Mouse (Mus musculus) fibroblast of lung, adult 2 months (primary cell): ENCODE results near the gene Nab2.

Source experiments
- DNase-seq: peaks from one replicate; pipeline ENCODE4 v3.0.0-alpha.2; 2011; ENCODE audit warnings: low read depth

Nab2 gene

DNA sequence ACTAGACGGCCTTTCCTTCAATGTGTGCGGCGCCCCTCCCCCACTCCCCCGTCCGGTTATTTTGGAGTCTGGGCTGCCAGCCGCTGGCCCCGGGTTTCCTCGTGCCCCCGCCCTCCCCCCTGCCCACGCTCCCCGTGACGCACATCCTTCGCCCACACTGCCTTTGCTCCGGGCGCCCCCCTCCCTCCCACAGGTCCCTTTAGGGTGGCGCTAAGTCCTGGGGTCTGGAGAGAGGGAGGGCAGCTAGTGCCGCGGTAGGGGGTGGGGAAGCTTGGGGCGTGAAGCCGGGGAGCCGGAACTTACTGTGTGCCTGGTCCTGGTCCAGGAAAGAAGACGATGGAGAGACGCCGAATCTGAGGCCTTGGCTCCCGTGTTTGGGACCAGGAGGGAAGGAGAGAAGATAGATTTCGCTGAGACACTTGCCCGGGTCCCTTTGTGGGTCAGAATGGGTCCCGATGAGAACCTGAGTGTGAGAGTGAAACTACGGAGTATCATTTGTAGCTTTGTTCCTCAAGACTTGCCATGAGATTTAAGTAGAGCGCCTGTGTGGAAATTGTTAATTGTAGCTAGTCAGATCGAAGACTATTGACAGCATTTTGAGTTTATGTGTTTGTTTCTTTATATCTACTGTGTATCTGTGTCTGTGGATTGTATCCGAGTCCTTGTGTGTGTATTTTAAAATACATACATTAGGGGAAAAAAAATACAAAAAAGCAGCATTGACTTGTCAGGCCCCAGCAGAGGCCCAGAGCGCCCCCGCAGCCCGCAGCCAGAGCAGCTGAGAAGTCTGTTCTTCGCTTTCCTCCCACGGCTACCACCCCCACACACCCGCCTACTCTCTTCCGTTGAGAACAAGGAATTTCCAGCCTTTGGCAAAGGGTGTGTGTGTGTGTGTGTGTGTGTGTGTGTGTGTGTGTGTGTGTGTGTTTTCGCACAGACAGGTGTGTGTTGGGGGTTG is at the start of gene Nab2:
Gene Nab2, minus strand, starts transcription at position 476 of the 958 bp plus-strand sequence.
- peak; percentile 77 for DNase-seq

DNA sequence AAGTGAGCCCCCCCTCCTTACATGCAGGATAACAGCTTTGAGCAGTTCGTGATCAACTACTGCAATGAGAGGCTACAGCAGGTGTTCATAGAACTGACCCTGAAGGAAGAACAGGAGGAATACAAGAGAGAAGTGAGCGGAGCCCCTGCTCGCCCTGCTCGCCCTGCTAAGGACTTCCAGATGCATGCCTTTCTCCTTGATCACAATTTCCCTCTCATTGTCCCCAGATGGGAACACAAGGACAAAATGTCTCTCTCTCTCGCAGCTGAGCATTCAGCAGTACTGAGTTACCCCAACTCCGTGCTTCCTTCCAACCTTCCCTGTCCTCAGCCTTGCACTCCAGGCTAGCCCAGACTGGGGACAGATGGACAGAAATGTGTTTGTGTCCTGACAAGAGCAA is 44.4 kb upstream of the Nab2 start:
- no peak for DNase-seq

DNA sequence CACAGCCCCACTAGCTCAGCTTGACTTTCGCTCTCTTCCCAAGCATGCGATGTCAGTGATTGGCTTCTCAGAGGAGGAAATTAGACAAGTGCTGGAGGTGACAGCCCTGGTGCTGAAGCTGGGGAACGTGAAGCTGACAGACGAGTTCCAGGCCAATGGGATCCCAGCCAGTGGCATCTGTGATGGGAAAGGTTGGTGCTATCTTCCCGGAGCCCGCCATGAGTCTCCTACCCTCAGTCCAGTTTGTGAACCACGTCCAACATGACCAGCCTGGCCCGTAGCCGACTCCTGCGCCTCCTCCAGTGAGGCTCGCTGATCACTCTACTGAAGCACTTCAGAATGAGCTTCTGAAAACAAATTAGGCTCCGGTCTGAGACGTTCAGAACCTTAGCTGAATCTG is 42.0 kb upstream of the Nab2 start:
- no peak for DNase-seq

DNA sequence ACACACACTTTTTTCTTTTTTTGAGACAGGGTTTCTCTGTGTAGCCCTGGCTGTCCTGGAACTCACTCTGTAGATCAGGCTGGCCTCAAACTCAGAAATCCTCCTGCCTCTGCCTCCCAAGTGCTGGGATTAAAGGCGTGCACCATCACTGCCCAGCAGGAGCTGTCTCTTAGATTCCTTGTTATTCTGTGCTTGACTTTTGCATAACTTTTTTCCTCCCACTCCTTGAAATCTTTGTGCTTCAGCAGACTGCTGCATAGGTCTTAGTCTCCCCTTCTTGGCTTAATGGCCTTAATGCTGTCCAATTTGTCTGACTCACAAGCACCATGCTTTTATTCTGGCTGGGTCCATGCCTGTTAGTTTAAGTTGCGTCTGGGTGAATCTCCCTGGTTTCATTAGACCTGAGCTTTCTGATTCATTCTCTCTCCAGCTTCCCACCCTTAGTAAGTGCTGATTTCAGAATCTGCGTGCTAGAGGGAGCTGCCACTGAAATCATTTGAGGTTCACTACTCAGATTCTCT is 40.5 kb upstream of the Nab2 start:
- DNase-seq: no peak

DNA sequence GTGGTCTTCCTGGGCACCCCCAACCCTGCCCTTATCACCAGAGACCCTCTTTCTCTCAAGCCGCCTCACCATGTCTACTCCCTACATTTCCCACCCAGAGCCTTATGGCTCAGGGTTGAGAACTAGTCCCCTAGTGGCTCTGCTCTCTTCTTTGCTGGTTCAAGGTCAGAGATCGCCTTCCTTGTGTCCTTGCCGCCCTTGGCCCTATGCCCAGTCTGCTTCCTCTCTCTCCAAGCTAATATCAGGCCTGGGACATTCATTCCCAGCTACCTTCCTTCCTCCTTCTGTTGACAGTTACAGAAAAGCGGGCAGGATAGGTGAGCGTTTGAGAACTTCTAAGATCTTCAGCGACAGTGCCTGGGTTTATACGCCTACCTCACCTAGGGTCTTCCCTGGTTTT is 39.4 kb upstream of the Nab2 start:
- DNase-seq: no peak

DNA sequence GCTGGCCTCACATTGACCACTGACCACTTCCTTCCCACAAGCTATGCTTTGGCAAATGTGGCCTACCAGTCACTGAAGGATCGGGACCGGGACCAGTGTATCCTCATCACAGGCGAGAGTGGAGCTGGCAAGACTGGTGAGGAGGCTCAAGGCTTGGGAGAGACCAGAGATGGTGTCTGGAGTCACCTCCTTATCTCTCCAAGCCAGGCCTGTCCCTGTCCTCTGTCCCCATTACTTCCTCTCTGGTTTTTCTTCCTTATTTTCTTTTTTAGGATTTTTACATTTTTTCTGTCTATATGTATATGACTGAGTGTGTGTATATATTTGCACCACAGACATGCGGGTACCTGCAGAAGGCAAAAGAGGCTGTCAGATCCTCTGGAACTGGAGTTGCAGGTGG is 37.4 kb upstream of the Nab2 start:
- no peak for DNase-seq

DNA sequence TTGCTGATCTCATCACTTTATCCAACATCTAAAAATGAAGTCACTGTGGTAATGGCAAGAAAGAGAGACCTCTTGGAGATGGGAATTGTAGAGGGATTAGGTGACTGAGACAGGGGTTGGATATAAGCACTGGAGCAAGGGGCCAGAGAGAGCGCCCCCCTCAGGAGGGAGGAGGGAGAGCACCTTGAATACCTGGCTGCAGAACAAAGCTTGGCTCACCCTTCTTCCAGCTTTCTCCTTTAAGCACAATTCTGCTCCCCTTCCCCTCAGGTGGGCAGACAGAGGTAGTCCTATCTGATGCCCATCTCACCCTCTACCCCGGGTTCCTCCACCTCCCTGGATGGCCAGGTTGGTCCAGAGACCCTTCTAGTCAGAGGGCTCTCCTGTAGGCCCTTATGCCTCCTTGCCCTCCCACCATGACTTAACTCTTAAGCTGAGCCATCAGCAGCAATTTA is 36.4 kb upstream of the Nab2 start, which contains the start of gene Myo1a:
Gene Myo1a, plus strand, starts transcription at position 405 of the 455 bp plus-strand sequence.
- DNase-seq: no peak

DNA sequence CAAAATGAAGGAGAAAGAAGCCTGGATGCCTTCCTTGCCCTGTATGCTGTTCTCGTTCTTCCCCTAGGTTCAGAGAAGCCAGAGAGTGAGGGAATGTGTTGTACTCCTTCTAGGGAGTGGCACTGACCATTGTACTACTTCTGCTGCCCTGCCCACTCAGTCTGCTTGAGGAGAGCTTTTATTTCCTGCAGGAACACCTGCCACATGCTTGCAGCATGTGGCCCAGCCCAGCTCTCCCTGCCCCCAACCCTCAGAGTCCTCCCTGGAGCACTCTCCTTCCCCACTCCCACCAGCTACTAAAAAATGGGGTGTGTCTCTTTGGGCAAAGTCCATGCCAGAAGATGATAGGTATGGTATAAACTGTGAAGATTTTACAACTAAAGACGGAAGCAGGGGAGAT is 35.9 kb upstream of the Nab2 start:
- no peak for DNase-seq

DNA sequence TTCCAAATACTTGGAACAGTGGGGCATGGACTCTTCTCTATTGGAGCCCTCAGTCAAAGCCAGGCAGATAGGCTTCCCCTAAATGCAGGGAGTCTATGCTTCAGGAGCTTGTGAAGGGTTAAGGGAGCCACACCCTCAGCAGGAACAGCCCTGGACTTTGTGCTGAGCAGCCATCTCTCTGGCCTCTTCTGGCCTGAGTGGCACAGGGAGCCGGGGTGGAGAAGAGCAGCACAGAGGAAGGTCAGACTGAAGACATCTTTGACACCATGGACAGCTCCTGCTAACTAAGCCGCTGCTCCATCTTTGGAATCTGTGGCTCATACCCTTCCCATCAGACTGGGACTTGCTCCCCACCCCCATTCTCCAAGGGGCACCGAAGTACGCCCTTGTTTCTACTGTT is 34.9 kb upstream of the Nab2 start:
- DNase-seq: no peak

DNA sequence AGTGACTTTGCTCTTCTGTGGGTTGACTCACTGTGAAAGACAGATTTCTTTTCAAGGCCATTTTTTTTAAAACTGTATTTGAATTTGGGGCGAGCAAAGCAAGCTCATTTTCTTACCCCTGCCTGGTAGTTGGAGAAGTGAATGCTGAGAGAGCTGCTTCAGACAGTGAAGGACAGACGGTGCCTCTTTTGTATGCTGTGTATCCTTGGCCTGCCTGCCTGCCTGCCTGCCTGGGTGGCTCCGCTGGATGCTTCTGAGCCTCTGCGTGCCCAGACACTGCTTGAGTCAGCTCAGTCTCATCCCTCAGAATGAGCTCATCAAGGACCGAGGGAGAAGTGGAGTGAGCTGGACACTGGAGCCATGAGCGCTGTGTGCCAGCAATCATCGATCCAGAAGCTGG is 30.6 kb upstream of the Nab2 start:
- no peak for DNase-seq

DNA sequence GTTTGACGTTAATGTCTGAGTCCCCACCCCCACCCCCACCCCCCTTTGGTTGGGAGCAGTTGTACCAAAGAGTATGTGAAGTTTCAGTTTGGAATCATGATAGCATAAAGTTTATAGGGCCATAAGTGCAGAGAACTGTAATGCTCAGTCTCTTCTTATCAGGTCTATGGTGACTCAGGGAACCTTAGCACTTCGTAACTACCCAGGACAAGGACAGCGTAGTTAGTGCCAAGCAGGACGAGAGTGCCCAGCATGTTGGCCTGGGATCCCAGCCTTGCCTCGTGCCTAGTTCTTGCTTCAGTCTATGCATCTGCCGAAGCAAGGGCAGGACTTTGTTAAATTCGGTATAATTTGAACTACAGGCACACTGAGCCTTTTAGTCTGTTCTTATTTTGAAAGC is 27.4 kb upstream of the Nab2 start:
- no peak for DNase-seq

DNA sequence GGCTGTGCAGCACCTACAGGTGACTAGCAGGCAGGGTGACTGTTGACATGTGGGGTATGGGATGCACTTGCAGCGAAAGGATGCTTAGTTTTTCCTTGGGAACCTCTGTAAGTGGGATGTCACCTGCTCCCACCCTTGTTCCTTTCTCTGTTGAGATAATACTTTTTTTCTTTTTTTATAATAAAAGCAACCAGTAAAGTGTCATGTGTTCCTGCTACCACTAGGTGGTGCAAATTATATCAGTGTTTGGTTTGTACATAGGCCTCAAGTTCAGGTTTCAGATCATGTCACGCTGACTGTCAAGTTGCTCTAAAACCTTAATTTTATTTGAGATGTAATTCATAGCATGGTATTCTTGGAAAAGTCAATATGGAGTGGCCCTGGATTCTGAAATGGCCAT is 26.3 kb upstream of the Nab2 start:
- DNase-seq: no peak

DNA sequence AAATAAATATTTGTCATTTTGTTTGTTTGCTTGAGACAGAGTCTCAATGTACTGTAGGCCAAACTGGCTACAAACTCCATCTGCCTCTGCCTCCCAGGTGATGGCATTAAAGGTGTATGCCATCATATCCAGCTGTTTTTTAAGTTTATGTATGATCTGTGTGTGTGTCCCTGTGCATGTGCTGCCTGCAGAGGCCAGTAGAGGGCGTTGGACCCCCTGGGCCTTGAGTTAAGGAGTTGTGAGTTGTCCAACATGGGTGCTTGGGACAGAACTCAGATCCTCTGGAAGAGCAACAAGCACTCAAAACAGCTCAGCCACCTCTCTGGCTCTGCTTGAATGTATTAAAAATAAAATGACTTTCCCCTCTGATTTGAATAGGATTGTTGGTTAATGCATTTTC is 22.7 kb upstream of the Nab2 start:
- no peak for DNase-seq

DNA sequence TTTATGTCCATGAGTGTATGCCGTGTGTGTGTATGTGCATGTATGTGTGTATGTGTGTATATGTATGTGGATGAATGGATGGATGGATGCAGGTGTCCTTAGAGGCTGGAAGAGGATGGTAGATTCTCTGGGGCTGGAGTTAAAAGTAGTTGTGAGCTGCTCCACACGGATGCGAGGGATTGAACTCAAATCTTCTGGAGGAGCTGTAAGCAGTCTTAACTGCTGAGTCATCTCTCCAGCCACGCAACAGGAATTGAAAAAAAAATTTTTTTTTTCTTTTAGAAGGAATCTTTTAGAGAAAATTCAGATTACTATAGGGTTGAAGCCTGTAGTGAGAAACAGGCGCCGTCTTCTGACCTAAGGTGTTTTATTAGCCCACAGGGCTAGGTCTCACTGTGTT is 14.5 kb upstream of the Nab2 start:
- no peak for DNase-seq

DNA sequence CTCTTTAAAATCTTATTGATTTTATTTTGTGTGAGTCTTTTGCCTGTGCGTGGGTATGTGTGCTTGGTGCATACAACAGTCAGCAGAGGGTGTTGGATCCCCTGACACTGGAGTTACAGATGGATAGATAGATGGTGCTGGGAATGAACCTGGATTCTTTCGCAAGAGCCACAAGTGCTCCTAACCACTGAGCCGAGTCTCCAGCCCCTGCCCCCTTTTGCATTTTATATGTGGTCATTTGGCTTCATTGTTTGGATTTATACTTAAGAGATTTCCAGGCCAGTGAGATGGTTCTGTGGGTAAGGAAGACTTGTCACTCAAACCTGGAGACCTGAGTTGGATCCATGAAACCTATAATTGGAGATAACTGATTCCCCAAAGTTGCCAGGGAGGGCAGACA is 11.5 kb upstream of the Nab2 start:
- no peak for DNase-seq

DNA sequence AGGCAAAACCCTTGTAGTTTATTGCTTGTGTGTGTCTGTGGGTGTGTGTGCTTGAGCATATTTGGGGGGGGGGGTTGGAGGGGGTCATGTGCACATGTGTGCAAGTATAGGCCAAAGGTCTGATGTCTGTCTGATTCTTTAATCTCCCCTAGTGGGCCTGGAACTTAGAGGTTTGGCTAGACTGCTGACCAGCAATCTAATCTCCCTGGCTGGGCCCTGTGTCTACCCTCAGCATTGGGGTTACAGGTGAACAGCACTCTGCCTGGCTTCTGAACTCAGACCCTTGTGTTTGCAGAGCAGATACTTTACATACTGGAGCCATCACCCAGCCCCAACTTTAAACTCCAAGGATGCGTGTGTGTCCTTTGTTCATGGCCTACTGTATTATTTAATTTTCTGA is 10.8 kb upstream of the Nab2 start:
- no peak for DNase-seq

DNA sequence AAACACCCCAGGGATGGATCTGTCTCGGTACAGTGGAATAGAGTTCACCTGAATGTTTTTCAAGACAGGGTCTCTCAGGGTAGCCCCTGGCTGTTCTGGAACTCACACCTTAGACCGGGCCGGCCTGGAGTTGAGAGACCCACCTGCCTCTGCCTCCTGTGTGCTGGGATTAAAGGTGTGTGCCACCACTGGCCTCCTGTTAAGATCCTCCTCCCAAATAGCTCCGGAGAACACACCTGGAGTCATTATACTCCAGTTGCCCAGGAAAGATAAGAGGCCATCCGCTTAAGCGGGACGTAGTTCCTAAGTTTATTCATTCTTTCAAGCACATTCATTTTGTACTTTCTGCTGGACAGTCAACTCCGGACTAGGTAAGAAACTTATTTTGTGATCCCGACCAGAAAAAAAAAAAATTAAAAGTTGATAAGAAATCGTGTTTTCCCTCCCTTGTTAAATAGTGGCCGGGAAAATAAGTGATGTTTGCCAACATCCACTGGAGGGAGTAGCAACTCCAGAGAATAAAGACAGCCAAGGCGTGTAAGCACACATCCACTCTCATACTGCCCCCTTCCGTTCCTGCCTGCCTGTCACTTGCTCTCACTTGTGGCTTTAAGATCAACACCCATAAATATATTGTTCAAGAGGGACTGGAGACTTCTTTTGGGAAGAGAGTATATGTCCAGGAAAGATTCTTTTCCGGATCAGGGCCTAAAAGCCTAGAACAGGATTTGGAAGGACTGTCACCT is 9.4 kb upstream of the Nab2 start:
- DNase-seq: peak; percentile 85

DNA sequence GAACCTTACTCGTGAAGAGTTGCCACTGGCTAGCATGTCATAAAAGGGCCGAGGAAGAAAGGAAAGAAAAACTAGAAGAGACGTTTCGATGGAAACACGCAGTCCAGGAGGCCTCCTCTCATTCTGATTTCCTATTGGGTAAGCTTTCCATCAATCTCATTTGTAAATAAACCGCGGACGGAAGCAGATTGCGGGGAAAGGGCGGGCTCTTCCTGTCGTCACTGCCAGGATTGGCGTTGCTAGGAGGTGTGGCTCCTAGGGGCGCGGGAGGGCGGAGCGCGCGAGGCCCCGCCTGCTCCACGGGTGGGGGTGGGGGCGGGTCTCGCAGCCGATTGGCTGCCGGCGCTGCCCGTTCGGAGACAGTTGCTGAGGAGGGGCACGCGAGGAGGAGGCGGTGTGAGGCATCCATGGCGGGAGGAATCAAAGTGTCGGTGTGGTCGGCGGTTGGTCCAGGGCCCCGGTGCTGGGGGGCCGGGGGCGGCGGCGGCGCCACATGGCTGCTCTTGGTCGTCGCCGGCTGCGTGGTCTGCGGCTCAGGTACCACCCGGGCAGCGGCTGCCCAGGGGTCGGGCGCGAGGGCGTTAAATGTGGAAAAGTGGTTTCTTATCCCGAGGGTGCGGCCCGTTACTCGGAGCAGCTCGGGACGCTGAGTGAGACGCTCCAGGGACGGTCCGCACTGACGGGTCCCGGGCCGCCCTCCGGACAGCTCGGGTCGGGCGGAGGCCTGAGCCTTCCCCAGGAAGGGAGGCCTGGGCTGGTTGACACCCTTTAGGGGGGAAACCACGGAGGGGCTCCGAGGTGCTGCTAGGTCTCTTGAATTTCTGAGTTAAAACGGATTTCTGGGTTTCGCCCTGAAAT is 8.6 kb upstream of the Nab2 start:
- DNase-seq: peak; percentile 95

DNA sequence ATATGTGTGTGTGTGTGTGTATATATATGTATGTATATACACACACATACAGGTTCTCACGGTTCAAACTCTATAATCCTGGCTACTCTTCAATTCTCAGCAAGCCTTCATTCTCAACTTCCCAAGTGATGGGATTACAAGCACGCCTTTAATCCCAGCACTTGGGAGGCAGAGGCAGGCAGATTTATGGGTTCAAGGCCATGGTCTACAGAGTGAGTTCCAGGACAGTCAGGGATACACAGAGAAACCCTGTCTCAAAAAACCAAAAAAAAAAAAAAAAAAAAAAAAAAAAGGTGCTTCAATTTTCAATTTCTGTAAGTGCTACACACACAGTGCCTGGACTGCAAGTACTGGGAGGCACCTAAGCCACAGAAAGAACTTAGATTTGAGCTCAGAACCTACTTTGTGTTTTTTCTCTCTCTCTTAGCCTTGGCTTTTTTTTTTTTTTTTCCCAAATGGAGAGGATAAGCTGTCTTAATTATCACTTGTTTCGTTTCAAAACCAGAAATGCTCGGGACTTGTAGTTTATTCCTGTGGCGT is 7.6 kb upstream of the Nab2 start:
- DNase-seq: no peak

DNA sequence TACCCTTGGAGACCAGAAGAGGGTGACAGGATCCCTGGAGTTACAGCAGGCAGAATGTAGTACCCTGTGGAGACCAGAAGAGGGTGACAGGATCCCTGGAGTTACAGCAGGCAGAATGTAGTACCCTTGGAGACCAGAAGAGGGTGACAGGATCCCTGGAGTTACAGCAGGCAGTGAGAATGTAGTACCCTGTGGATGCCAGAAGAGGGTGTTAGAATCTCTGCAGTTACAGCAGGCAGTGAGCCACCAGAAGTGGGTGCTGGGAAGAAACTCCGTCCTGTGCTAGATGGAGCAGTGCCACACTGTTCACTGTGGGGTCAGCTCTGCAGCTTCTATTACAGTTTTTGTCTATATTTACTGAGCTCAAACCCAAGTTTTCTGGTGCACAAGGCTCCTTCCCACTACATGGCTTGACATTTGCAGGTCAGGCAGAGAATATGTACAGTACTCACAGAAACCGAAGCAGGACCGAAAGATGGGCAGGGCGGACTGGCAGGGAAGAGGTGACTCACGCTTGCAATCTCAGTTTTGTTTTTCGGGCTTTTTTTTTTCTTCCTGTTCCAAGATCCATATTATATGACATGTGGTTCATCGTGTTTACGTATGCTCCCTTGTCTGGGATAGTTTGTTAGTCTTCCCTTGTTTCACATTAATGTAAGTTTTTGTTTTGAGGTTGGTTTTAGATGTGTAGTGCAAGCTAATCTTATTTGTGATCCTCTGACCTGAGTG is 6.6 kb upstream of the Nab2 start:
- peak; percentile 89 for DNase-seq

DNA sequence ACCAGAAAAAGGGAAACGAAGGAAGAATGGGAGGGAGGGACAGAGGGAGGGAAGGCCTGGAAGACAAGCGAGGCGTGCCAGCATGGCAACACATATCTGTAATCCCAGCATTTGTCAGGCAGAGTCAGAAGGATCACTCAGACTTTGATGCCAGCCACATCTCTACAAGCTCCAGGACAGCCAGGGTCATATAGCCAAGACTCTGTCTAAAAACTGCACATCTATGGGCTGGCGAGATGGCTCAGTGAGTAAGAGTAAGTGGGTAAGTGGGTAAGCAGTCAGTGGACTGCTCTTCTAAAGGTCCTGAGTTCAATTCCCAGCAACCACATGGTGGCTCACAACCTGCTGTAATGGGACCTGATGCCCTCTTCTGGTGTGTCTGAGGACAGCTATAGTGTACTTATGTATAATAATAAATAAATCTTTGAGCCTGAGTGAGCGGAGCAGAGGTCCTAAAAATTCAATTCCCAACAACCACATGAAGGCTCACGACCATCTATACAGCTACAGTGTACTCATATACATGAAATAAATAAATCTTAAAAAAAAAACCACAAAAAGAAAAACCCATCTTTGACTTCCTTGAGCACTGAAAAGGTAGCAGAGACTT is 5.8 kb upstream of the Nab2 start:
- DNase-seq: no peak
